Mouse (Mus musculus): ENCODE results near the gene Rps10. TPM values are rescaled to one million over a fixed set of nuclear protein-coding genes. Genes with fewer than 3 reads are reported as not detected.

Gene Rps10
- polyA plus RNA-seq, 1 experiment from 2014 or later: 734 TPM

DNA sequence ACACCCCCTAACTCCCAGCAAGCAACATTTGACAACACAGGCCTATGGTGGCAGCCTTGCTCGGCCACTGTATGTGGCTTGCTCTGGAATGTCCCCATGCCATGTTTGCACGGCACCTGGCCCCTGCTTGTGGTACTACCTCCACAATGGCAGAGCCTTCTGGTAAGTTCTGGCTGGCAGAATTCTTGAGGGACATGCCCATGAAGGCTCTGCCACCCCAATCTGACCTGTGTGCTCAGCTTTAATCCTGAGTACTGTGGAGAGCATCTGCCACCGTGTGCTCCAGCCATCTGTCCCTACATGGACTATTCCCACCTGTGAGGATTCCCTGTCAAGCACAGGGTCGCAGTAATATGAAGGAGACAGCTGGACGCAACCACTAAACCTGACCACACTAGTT, 35.6 kb downstream of the Rps10 start:
- Histone ChIP-seq H3K9ac (no peak overlapping the region), H3K4me1 (peaks cover 36% of the 10 kb centered on the region), H3K9me3 (no peaks in the 10 kb centered on the region), H3K36me3 (replicated peaks) (peaks cover 12% of the 10 kb centered on the region), H3K4me3 (replicated peaks) (no peak overlapping the region), H3K27me3 (no peaks in the 10 kb centered on the region), H3K4me2 (no peak overlapping the region), H3K27ac (no peak overlapping the region)
- 82% methylated on average over 5 of the region's 5 CpGs for WGBS
- no peak for ATAC-seq (ENCODE audit: low FRiP score)

DNA sequence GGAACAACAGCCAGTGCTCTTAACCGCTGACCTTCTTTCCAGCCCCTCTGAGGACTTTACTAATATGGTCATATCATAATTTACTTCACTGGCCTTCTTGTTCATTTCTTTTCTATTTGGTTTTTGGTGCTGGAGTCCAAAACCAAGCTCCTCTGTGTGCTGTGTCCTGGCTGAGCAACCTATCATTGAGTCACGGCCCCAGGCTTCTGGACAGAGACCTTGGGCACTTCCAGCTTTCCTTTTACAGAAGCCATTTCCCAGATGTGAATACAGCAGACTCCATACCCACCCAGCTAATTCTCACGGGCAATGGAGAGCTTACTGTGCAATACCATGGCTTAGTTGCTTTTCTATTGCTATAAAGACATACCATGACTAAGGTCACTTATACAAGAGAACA, 36.2 kb downstream of the Rps10 start:
- no peaks in the 10 kb centered on the region for H3K9me3 ChIP-seq
- H3K27me3 ChIP-seq: no peaks in the 10 kb centered on the region
- peaks cover 36% of the 10 kb centered on the region for H3K4me1 ChIP-seq
- H3K27ac ChIP-seq: no peak overlapping the region
- H3K9ac ChIP-seq: no peak overlapping the region
- H3K4me3 ChIP-seq (replicated peaks): no peak overlapping the region
- WGBS: 88% methylated on average over 3 of the region's 3 CpGs
- ATAC-seq (ENCODE audit: low FRiP score): no peak
- H3K36me3 ChIP-seq (replicated peaks): peaks cover 18% of the 10 kb centered on the region
- no peak overlapping the region for H3K4me2 ChIP-seq

DNA sequence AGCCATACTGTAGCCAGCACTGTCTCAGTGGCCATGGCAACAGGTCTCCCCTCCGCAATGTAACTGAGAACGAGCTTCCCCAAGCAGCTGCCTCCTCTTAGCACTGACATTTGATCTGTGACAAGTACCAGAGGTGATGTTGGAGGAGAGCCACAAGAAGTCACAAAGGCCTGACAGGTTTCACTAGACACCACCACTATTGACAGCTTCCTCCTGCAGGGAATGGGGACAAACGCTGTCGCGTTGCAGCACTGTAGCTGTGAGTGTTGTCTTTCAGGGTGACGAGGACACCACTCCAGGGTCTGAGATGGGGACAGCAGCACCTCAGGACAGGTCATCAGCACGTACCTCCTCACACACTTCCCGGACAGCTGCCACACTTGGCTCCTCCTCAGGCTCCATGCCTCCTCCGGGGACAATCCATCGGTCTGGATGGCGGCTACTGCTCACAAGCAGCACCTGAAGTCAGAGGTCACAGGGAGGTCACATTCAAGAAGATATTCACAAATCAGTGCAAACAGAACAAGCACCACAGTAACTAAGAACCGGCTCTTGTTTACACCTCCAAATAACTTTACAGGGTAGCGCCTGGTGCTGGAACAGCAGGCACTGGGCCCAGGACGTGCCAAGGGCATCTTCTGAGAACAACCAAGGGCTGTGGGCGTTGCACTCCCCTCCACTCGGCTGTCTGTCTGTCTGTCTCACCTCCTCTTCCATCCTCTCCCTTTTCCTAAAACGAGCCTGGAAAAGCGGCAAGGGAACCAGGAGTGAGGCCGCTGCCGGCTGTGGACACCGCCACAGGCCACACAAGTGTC, 39.9 kb downstream of the Rps10 start:
- peaks cover 10% of the 10 kb centered on the region for H3K4me1 ChIP-seq
- no peak overlapping the region for H3K4me3 ChIP-seq (replicated peaks)
- no peaks in the 10 kb centered on the region for H3K27me3 ChIP-seq
- no peak overlapping the region for H3K27ac ChIP-seq
- H3K4me2 ChIP-seq: no peak overlapping the region
- no peak for ATAC-seq (ENCODE audit: low FRiP score)
- peaks cover 48% of the 10 kb centered on the region for H3K36me3 ChIP-seq (replicated peaks)
- no peaks in the 10 kb centered on the region for H3K9me3 ChIP-seq
- no peak overlapping the region for H3K9ac ChIP-seq
- 87% methylated on average over 21 of the region's 21 CpGs for WGBS

DNA sequence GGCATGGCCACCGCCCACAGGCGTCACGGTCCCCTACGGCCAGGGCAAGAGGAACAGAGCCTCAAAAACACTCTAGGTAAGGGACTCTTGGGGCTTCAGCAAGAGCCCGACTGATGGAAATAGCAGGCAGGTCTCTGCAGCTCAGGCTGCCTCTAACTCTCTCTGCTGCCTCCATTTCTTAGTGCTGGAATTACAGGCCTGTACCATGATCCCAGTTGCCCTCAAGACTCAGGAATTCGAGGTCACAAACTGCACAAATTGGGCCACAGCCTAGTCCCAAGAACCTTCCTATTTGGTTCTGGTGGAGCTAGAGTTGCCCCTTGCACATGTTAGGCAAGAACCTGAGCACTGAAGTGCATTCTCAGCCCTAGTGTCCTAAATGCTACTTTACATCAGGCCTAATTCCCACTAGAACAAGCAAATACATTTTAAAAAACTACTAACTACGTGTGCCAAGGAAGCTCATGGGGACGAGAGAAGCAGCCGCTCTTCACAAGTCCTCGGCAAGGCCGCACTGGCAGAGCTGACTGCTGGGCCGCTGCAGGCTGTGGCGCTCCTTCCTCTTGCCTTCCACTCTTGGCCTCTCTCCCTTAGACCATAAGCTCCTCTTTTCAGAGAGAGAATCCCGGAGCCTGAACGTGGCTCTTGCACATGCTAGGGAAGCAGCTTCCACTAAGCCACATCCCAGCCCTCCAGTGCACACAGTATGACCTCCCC, 40.7 kb downstream of the Rps10 start:
- no peak overlapping the region for H3K9ac ChIP-seq
- ATAC-seq (ENCODE audit: low FRiP score): no peak
- 91% methylated on average over 15 of the region's 15 CpGs for WGBS
- peaks cover 56% of the 10 kb centered on the region for H3K36me3 ChIP-seq (replicated peaks)
- H3K27me3 ChIP-seq: no peaks in the 10 kb centered on the region
- H3K4me3 ChIP-seq (replicated peaks): no peak overlapping the region
- H3K9me3 ChIP-seq: no peaks in the 10 kb centered on the region
- H3K4me2 ChIP-seq: no peak overlapping the region
- H3K4me1 ChIP-seq: peaks cover 3% of the 10 kb centered on the region
- no peak overlapping the region for H3K27ac ChIP-seq

DNA sequence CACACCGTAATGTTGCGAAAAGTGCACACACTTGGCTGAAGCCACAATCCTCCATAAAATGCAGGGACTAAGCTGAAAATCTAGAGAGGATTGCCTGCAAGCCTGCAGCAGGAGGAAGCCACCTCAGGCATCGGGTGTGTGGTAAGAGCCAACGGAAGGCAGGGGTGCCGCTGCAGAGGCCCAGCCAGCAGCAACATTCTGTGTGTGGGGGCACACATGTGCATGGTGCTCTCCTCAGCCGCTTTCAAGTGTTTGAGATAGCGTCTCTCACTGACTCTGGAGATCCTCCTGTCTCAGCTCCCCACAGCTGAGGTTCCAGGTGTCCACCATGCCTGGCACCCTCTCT, 43.9 kb downstream of the Rps10 start:
- 95% methylated on average over 7 of the region's 7 CpGs for WGBS

DNA sequence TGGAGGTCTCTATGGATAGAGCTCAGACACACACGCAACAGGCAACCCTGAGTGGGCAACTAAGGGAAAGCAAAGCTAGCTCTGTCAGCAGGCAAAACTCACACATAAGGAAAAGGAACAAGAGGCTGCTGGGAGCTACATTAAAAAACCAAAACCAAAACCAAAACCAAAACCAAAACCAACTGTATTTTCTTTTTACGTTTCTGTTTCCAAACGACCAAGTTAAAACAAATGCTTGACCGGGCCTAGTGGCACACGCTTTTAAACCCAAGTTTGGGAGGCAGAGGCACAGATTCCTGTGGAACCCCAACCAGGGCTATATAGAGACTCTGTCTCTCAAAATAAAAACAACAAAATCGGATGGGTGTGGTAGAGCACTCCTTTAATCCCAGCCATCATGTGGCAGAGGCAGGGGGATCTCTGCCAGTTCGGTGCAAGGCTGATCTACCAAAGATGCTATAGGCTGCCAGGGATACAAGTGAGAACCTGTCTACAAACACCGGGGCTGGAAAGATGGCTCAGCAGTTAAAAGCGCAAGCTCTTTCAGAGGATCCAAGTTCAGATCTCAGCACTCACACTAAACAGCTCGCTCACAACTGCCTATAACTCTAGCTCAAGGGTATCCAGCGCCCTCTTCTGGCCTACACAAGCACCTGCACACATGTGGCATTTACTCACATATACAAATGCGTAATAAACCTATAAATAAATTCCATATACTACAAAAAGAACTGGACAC, 44.5 kb downstream of the Rps10 start:
- Histone ChIP-seq H3K4me1 (no peaks in the 10 kb centered on the region; the same call in 1 of the 2 replicates), H3K4me2 (no peak overlapping the region), H3K9me3 (no peaks in the 10 kb centered on the region), H3K9ac (no peak overlapping the region), H3K4me3 (replicated peaks) (no peak overlapping the region), H3K36me3 (replicated peaks) (peaks cover 88% of the 10 kb centered on the region), H3K27me3 (no peaks in the 10 kb centered on the region), H3K27ac (no peak overlapping the region)
- WGBS: 89% methylated on average over 12 of the region's 12 CpGs
- no peak for ATAC-seq (ENCODE audit: low FRiP score)

More for the DNA sequence above, 43.9 kb downstream of the Rps10 start:
- Histone ChIP-seq H3K4me2 (no peak overlapping the region), H3K4me3 (replicated peaks) (no peak overlapping the region), H3K27me3 (no peaks in the 10 kb centered on the region), H3K27ac (no peak overlapping the region), H3K36me3 (replicated peaks) (peaks cover 84% of the 10 kb centered on the region), H3K9ac (no peak overlapping the region), H3K4me1 (no peaks in the 10 kb centered on the region; the same call in 1 of the 2 replicates), H3K9me3 (no peaks in the 10 kb centered on the region)
- no peak for ATAC-seq (ENCODE audit: low FRiP score)

DNA sequence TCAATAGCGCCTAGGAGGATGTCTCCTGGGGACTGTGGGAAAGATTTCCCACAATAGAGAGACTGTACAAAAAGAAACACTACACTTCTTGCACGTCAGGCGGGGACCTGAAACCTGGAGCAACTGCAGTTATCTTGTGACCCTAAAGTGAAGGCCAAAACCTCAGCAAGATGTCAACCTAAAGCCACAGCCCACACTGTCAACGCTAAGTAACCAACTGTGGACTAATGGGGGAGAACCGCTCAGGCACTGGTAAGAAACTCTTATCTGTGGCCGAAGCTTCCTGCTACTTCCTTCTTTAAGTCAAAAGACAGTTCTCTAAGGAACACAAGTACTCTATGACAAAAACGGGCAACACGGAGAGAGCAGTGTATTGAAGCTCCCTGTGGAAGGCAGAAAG, 48.2 kb downstream of the Rps10 start:
- peaks cover 5% of the 10 kb centered on the region; the same call in 1 of the 2 replicates for H3K4me1 ChIP-seq
- no peak overlapping the region for H3K9ac ChIP-seq
- no peaks in the 10 kb centered on the region for H3K27me3 ChIP-seq
- H3K36me3 ChIP-seq (replicated peaks): peaks cover 80% of the 10 kb centered on the region
- H3K4me2 ChIP-seq: no peak overlapping the region
- H3K27ac ChIP-seq: no peak overlapping the region
- no peak for ATAC-seq (ENCODE audit: low FRiP score)
- H3K4me3 ChIP-seq (replicated peaks): no peak overlapping the region
- no peaks in the 10 kb centered on the region for H3K9me3 ChIP-seq
- 80% methylated on average over 8 of the region's 8 CpGs for WGBS

DNA sequence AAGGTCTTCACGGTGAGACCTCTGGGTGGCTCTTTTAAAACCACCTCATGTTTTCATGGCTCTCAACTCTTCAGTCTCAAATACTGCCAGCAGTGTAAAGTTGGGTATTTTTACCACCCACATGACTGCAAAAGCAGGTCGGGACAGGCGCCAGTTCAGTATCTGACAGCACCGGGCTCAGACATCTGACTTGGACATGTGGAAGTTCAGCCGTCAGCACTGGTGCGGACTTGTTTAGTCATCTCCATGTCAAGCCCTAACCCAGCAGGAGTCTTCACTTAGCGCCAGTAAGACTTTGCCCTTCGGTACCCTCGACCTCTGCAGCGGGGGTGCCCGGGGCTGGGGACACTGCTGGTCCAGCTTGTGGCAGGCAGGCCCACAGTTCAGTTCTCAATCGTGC, 49.2 kb downstream of the Rps10 start:
- Histone ChIP-seq H3K4me2 (no peak overlapping the region), H3K27me3 (no peaks in the 10 kb centered on the region), H3K9me3 (no peaks in the 10 kb centered on the region), H3K4me3 (replicated peaks) (no peak overlapping the region), H3K9ac (no peak overlapping the region), H3K27ac (no peak overlapping the region), H3K36me3 (replicated peaks) (peaks cover 83% of the 10 kb centered on the region), H3K4me1 (peaks cover 5% of the 10 kb centered on the region; the same call in 1 of the 2 replicates)
- no peak for ATAC-seq (ENCODE audit: low FRiP score)
- WGBS: 83% methylated on average over 12 of the region's 12 CpGs

DNA sequence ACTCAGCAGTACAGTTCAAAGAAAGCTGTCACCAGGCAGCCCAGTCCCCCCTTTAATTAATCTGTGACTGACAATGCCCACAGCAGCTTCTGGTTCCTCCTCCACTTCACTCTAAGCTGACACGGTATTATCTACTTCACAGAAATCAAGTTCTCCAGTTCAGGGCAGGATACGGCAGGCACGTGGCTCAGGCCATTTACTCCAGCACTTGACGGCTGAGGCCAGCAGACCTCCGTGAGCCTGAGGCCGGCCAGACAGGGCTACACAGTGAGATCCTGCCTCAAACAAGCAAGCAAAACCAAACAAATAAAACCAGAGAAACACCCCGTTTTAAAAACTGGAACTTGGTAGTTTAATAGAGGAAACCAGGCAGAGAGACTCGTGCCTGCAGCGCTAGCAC, 49.8 kb downstream of the Rps10 start:
- H3K4me1 ChIP-seq: peaks cover 5% of the 10 kb centered on the region; the same call in 1 of the 2 replicates
- H3K9me3 ChIP-seq: no peaks in the 10 kb centered on the region
- no peak overlapping the region for H3K27ac ChIP-seq
- no peak overlapping the region for H3K4me2 ChIP-seq
- ATAC-seq (ENCODE audit: low FRiP score): no peak
- H3K27me3 ChIP-seq: no peaks in the 10 kb centered on the region
- peaks cover 83% of the 10 kb centered on the region for H3K36me3 ChIP-seq (replicated peaks)
- WGBS: 74% methylated on average over 9 of the region's 9 CpGs
- no peak overlapping the region for H3K4me3 ChIP-seq (replicated peaks)
- H3K9ac ChIP-seq: no peak overlapping the region

DNA sequence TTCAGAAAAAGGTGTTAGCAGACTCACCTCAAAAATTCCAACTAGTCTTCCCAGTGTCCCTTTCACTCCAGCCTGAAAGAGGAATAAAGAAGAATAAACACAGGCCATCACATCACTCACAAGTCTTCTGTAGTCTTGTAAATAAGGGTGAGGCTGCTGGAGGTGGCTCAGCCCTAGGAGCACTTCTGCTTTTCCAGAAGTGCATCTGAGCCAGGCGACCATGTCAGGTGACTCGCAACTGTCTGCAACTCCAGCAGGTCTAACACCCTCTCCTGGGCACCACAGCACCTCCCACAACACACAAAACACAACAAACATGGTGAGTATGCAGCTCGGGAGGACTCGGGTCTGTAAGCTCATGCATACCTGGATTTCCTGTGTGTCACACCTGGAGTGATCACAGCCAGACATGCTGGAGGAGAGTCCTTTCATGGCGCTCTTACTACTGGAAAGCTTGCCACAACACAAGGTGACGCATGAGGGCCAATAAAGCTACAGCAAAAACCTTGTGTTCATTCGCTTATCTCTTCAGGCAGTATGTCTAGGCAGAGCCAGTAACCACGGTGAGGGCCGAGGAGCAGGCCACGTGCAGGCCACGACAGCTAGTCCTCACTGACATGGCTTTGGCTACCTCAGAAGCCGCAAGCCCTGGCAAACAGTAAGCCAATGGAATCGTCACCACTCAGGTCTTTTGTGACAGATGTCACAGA, 53.1 kb downstream of the Rps10 start:
- H3K4me1 ChIP-seq: peaks cover 5% of the 10 kb centered on the region; the same call in 1 of the 2 replicates
- H3K27ac ChIP-seq: no peak overlapping the region
- H3K4me2 ChIP-seq: no peak overlapping the region
- no peak overlapping the region for H3K9ac ChIP-seq
- 96% methylated on average over 13 of the region's 13 CpGs for WGBS
- no peaks in the 10 kb centered on the region for H3K27me3 ChIP-seq
- H3K4me3 ChIP-seq (replicated peaks): no peak overlapping the region
- H3K36me3 ChIP-seq (replicated peaks): peaks cover 87% of the 10 kb centered on the region
- H3K9me3 ChIP-seq: no peaks in the 10 kb centered on the region
- ATAC-seq (ENCODE audit: low FRiP score): no peak
